Mouse (Mus musculus) 3T3-L1 (cell line): Measurements from ENCODE around the gene Dmp1.

Experiments used
- DNase-seq: peaks from one replicate; pipeline ENCODE4 v3.0.0-alpha.2; 2015; ENCODE audit warnings: low read depth, low spot score

Gene Dmp1

GRCm38 (mm10) chr5:104202351-104202750 lies at the start of gene Dmp1:
Dmp1 (plus strand) TSS chr5:104202613.
- DNase-seq, result no peak

- DNase-seq, result no peak
Observed at GRCm38 (mm10) chr5:104157701-104158100, 44.7 kb upstream of the Dmp1 start.

DNA sequence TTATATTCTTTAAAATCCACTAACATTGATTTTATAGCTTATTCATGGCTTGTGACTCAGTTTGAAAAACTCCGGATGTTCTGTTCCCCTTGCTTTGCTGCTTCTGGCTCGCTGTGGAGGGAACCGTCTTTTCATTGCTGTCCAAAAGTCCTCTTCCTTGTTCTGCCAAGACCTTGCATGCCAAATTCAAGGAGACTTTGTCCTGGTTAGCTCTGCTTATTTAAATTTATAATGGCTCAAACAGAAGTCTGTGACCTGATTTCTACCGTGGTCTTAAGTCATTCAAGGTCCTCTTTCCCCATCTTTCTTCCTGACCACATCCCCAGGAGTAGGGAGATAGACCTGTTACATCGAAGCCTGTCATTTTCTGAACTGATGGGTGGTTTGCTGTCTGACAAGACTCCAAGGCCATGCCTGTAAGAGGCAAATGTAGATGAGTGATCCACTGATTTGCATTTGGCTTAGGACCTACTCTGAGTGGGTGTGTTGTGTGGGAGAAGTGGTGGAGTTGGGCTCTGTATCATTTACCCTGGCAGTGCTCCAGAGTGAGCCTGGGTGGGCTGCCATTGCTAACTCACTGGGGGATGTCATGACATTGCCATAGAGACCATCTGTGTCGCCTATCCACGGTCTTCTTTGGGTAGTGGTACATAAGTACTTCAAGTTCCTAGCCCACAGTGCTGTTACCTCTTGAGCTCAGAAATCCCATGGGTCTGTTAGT lies 43.9 kb upstream of the Dmp1 start:
- no peak for DNase-seq

- DNase-seq, result peak; percentile 78
Observed at GRCm38 (mm10) chr5:104160581-104160980, 41.8 kb upstream of the Dmp1 start.

DNA sequence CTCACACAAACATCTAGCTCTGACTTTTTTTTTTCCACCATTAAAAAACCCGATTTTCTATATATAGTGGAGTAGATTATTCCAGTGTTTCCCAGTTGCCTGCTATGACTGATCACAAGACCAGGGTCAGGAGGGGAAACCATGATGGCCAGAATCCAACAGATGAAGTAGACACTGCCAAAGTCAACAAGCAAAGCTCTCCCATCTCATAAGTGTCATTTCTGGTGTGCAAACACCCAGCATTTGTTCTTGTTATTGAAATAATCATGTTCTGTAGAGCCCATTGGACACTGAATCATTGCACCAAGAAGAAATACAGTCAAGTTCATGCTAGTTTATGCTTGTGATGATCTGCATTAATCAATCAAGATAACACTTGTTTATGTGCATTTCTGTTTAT lies 41.0 kb upstream of the Dmp1 start:
- peak; percentile 85 for DNase-seq

- DNase-seq, result no peak
Observed at GRCm38 (mm10) chr5:104163536-104163935, 38.9 kb upstream of the Dmp1 start.

- DNase-seq, result no peak
Observed at GRCm38 (mm10) chr5:104170412-104170811, 32.0 kb upstream of the Dmp1 start, which contains the start of gene Dspp. Dspp (plus strand) TSS chr5:104170712.

DNA sequence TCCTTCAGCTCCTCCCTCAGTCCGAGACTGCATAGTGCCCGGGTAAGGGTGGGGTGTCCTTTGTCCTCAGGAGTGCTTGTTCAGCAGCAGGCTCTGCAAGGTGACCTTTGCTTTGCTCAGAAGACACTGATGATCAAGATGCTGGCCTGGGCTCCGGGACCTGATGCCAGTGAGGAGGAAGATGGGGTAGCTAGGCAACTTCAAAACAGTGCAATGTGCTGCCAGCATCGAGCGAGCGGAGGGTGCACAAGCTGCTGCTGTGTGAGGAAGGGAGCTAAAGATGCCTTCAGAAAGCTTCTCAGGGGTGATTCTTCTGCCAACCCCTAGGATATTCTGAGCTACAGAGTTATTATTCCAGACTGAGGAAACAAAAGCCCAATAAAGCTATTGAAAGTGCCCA lies 29.3 kb upstream of the Dmp1 start:
- DNase-seq, result no peak

DNA sequence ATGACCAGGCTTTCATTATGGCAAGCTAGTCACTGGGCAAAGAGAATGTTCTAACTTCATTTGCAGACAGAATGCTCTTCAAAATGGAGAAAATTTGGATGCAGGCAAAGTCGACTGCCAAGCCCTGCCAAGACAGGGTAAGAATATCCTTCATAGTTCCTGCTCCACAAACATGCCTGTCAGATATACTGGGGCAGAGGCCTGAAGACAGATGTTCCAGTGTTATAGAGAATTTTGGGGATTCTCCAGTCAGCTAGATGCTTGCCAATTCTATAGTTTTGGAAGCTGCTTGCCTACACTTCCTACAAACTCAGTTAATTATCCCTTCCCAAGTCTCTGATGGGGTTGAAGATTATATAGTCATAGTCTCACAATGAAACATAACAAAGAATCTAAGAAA lies 18.7 kb upstream of the Dmp1 start:
- DNase-seq, result no peak

- DNase-seq, result no peak
Observed at GRCm38 (mm10) chr5:104187281-104187680, 15.1 kb upstream of the Dmp1 start.

- no peak for DNase-seq
Observed at GRCm38 (mm10) chr5:104195086-104195485, 7.3 kb upstream of the Dmp1 start.

DNA sequence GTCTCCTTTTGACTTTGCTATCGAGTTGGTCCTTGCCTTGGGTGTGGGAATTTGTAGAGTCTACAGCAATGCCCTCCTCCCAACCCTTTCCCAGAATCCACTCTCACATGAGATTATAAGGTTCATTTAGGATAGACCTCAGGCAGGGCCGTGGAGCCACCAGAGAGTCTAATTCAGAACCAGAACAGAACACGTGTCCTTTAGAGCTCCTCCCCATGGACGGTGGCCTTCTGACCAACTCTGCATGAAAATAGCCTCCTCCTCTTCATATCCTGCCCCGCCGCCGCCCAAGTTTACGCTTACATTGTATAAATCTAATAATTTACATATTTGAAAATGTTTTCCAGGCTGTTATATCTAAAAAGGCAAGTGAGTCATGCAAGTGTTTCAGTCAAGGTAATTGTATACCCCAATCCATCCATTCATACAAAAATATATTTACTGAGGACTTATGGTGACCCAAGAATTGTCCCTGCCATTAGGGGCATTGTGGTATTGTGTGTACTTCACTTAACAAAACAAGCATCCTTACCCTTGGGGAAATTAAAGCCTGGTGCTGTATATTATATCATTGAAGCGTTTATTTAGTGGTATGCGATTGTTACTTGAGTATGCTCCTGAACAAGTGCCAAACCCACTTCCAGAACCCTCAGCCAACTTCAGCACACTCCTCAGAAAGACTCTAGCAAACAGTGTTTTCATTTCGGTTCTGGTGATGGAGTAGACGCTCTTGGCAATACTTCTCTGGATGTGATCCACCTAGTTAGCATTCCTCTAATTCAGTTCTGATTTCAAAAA lies 1.1 kb upstream of the Dmp1 start:
- peak; percentile 81 for DNase-seq

GRCm38 (mm10) chr5:104212531-104212930 lies 10.1 kb downstream of the Dmp1 start:
- no peak for DNase-seq

DNA sequence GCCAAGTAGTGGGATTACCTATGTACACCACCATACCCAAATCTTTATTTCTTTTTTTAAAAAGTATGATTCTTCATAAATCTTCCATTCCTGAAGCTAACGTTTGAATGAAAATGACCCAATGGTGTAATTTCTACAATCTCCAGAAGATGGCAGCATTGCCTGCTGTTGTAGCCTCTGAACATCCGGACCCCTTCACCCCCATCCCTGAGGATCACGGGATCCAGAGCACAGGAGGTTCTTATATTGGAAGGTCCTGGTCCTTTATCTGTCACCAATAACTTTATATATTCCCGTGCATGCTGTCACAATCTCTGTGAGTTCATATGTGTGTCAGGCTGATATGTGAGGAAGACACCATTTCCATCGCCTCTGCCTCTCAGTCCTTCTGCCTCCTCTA lies 16.5 kb downstream of the Dmp1 start:
- peak; percentile 82 for DNase-seq

DNA sequence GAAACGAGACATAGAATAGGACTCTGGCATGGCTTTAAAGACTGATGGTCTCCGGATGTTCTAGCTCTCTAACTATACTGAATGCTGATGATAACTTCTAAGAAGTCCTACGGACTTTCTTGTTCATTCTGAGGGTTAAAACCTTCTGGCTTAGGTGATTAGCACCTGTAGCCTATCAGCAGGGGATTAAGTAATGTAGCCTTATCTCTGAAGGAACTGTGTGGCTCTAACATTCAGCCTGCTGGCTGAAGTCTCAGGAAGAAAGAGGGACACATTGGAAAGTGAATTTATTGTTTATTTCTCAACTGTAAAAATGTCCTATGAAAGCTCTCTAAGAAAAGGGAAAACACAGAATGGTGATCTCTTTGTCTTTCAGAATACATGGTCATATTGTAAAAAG lies 21.9 kb downstream of the Dmp1 start:
- no peak for DNase-seq

DNA sequence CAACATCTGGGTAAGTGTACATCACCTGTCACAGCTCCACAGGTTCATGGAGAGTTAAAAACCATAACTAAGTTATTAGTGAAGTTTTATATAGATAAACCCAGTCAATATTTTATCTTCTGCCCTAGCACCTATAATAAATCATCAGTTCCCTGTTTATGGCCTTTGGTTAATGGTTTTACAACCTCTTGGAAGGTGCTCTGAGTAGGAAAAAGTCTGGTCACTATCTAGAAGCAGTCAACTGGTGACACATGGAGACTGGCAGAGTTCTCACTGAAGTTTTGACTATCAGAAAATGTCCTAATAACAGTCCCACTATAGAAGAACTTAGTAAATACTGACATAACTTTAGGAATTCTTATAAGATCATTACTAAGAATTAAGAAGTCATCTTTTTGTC lies 22.3 kb downstream of the Dmp1 start:
- no peak for DNase-seq

GRCm38 (mm10) chr5:104228497-104228896 lies 26.1 kb downstream of the Dmp1 start:
- no peak for DNase-seq

GRCm38 (mm10) chr5:104236741-104237140 lies 34.3 kb downstream of the Dmp1 start:
- no peak for DNase-seq

- peak; percentile 36 for DNase-seq
Observed at GRCm38 (mm10) chr5:104239674-104240378, 37.4 kb downstream of the Dmp1 start.

- no peak for DNase-seq
Observed at GRCm38 (mm10) chr5:104244261-104244660, 41.8 kb downstream of the Dmp1 start.

DNA sequence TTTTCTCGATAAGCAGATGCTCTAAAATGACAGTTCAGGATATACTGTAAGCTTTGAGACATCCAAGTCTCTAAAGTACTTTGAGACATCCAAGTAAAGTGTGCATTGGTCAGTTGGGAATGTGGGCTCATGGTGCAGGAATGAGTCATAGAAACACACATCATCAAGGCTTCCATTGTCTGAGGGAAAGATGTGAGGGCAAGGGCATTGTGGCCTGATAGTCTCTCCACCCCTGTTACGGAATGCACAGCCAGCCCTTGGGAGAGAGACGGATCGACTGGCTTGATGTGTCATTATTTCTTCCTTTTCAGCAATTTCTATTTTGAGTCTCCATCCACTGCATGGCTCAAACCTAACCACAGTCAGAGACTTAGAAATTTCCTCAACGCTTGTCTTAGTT lies 49.4 kb downstream of the Dmp1 start:
- DNase-seq, result peak; percentile 91

GRCm38 (mm10) chr5:104256585-104256984 lies 54.2 kb downstream of the Dmp1 start:
- DNase-seq, result no peak
